Mouse (Mus musculus) midbrain, embryonic 10.5 days (tissue): ENCODE data around the gene Zc3h7b. TPM values are rescaled to one million over a fixed set of nuclear protein-coding genes. Genes with fewer than 3 reads are reported as not detected.
"Not testable (repeated sequence)": the region's sequence is repeated elsewhere in the genome, so short reads cannot be mapped to it uniquely, and the experiment has no call there.

Experiments
- DNase-seq: peaks from one replicate; pipeline ENCODE4 v3.0.0-alpha.2; 2017; ENCODE audit warnings: low spot score
- H3K27ac ChIP-seq: fragments of 300-500 bp; sonication (generic); replicated peaks from 2 replicates; pipeline ENCODE4 v1.5.1; 2016; ENCODE audit warnings: mild to moderate bottlenecking
- H3K27me3 ChIP-seq: fragments of 300-500 bp; sonication (generic); 2 replicates; pipeline ENCODE4 v1.6.1; 2016; ENCODE audit warnings: low read depth, mild to moderate bottlenecking; ENCODE audit not compliant: poor library complexity, severe bottlenecking
- H3K36me3 ChIP-seq: fragments of 300-500 bp; sonication (generic); 2 replicates; pipeline ENCODE4 v1.6.1; 2016; ENCODE audit warnings: mild to moderate bottlenecking, moderate library complexity
- H3K4me1 ChIP-seq: fragments of 300-500 bp; sonication (generic); 2 replicates; pipeline ENCODE4 v1.6.1; 2016
- H3K4me3 ChIP-seq: fragments of 300-500 bp; sonication (generic); 2 replicates; pipeline ENCODE4 v1.5.1; 2016; ENCODE audit warnings: mild to moderate bottlenecking, moderate library complexity
- H3K9me3 ChIP-seq: fragments of 300-500 bp; sonication (generic); replicated peaks from 2 replicates; pipeline ENCODE4 v1.6.1; 2016; ENCODE audit warnings: mild to moderate bottlenecking
- WGBS: fragments of 180-500 bp; shearing (Covaris S2); methylation state at CpG from one replicate; pipeline ENCODE4 v1.1.7; 2016; 5-methylcytosine and 5-hydroxymethylcytosine counted together
- polyA plus RNA-seq: library from polyadenylated mRNA; unstranded; fragments of >200 nt; fragmentation: Nextera tagmentation; extraction: Ambion mirVana; gene quantifications from 2 replicates; pipeline ENCODE4 v1.2.1, GENCODE M21; 2016

Zc3h7b gene
- polyA plus RNA-seq, result 36.3 and 41.4 TPM in 2 replicates

GRCm38 (mm10) chr15:81744992-81745600 is at the start of gene Zc3h7b, which contains the start of gene Rangap1:
TSS of gene Zc3h7b (plus strand) at chr15:81745057.
TSS of gene Rangap1 (minus strand) at chr15:81745530.
- Histone ChIP-seq H3K27me3 (no peaks in the 10 kb centered on the region), H3K36me3 (peaks cover 10% of the 10 kb centered on the region; the same call in 1 of the 2 replicates), H3K9me3 (no peaks in the 10 kb centered on the region), H3K4me1 (peaks cover 26% of the 10 kb centered on the region), H3K27ac (peak within 1 kb of the TSS; percentile 99), H3K4me3 (peak within 1 kb of the TSS; percentile 81)
- WGBS, result under 1% methylated on average over 60 of the region's 65 CpGs
- peak; percentile 80 for DNase-seq

GRCm38 (mm10) chr15:81697175-81697574 is 47.7 kb upstream of the Zc3h7b start, which contains the start of gene Chadl:
TSS of gene Chadl (minus strand) at chr15:81697287.
- H3K4me3 ChIP-seq, result no peak within 1 kb of the TSS
- peaks cover 53% of the 10 kb centered on the region for H3K27me3 ChIP-seq
- peaks cover 24% of the 10 kb centered on the region for H3K4me1 ChIP-seq
- H3K27ac ChIP-seq, result no peak within 1 kb of the TSS
- no peak for DNase-seq
- H3K36me3 ChIP-seq, result peaks cover 6% of the 10 kb centered on the region
- H3K9me3 ChIP-seq, result no peaks in the 10 kb centered on the region
- 58% methylated on average over 7 of the region's 7 CpGs for WGBS

GRCm38 (mm10) chr15:81697847-81698246 is 47.0 kb upstream of the Zc3h7b start:
- H3K27me3 ChIP-seq, result peaks cover 47% of the 10 kb centered on the region
- H3K4me3 ChIP-seq, result no peak overlapping the region
- 53% methylated on average over 3 of the region's 3 CpGs for WGBS
- no peaks in the 10 kb centered on the region for H3K9me3 ChIP-seq
- DNase-seq, result no peak
- H3K36me3 ChIP-seq, result peaks cover 13% of the 10 kb centered on the region
- no peak overlapping the region for H3K27ac ChIP-seq
- peaks cover 23% of the 10 kb centered on the region for H3K4me1 ChIP-seq

GRCm38 (mm10) chr15:81698532-81698931 is 46.3 kb upstream of the Zc3h7b start:
- H3K27ac ChIP-seq, result no peak overlapping the region
- H3K27me3 ChIP-seq, result peaks cover 40% of the 10 kb centered on the region
- DNase-seq, result no peak
- H3K9me3 ChIP-seq, result no peaks in the 10 kb centered on the region
- H3K4me1 ChIP-seq, result peaks cover 16% of the 10 kb centered on the region
- WGBS, result 73% methylated on average over 2 of the region's 2 CpGs
- H3K36me3 ChIP-seq, result peaks cover 19% of the 10 kb centered on the region
- H3K4me3 ChIP-seq, result no peak overlapping the region

GRCm38 (mm10) chr15:81700161-81700560 is 44.7 kb upstream of the Zc3h7b start:
- peaks cover 23% of the 10 kb centered on the region for H3K27me3 ChIP-seq
- no peaks in the 10 kb centered on the region for H3K9me3 ChIP-seq
- 72% methylated on average over 2 of the region's 2 CpGs for WGBS

GRCm38 (mm10) chr15:81700601-81701000 is 44.3 kb upstream of the Zc3h7b start:
- WGBS, result 85% methylated on average over 8 of the region's 8 CpGs
- H3K4me3 ChIP-seq, result no peak overlapping the region
- H3K9me3 ChIP-seq, result no peaks in the 10 kb centered on the region
- peaks cover 40% of the 10 kb centered on the region for H3K36me3 ChIP-seq
- DNase-seq, result no peak
- H3K27me3 ChIP-seq, result peaks cover 19% of the 10 kb centered on the region
- no peaks in the 10 kb centered on the region for H3K4me1 ChIP-seq
- no peak overlapping the region for H3K27ac ChIP-seq

More at GRCm38 (mm10) chr15:81700161-81700560, 44.7 kb upstream of the Zc3h7b start:
- Histone ChIP-seq H3K27ac (no peak overlapping the region), H3K4me1 (no peaks in the 10 kb centered on the region), H3K4me3 (no peak overlapping the region), H3K36me3 (peaks cover 36% of the 10 kb centered on the region)
- no peak for DNase-seq

GRCm38 (mm10) chr15:81701350-81701749 is 43.5 kb upstream of the Zc3h7b start:
- not testable (repeated sequence) for H3K4me3 ChIP-seq, H3K27ac ChIP-seq, H3K9me3 ChIP-seq, H3K4me1 ChIP-seq, DNase-seq
- H3K36me3 ChIP-seq, result peaks cover 48% of the 10 kb centered on the region
- H3K27me3 ChIP-seq, result peaks cover 12% of the 10 kb centered on the region
- WGBS, result 82% methylated on average over 4 of the region's 4 CpGs

GRCm38 (mm10) chr15:81702306-81703093 is 42.4 kb upstream of the Zc3h7b start:
- peaks cover 58% of the 10 kb centered on the region for H3K36me3 ChIP-seq
- H3K27ac ChIP-seq, result no peak overlapping the region
- H3K9me3 ChIP-seq, result no peaks in the 10 kb centered on the region
- 92% methylated on average over 13 of the region's 13 CpGs for WGBS
- no peak for DNase-seq
- no peaks in the 10 kb centered on the region for H3K4me1 ChIP-seq
- H3K4me3 ChIP-seq, result no peak overlapping the region
- peaks cover under 1% of the 10 kb centered on the region; the same call in 1 of the 2 replicates for H3K27me3 ChIP-seq

GRCm38 (mm10) chr15:81703094-81703489 is 41.8 kb upstream of the Zc3h7b start:
- no peaks in the 10 kb centered on the region for H3K27me3 ChIP-seq
- no peaks in the 10 kb centered on the region for H3K4me1 ChIP-seq
- WGBS, result 92% methylated on average over 3 of the region's 3 CpGs
- no peak overlapping the region for H3K27ac ChIP-seq
- DNase-seq, result no peak
- H3K4me3 ChIP-seq, result no peak overlapping the region
- H3K36me3 ChIP-seq, result peaks cover 64% of the 10 kb centered on the region
- H3K9me3 ChIP-seq, result no peaks in the 10 kb centered on the region

GRCm38 (mm10) chr15:81708991-81709390 is 35.9 kb upstream of the Zc3h7b start:
- H3K27me3 ChIP-seq, result no peaks in the 10 kb centered on the region
- peaks cover 99% of the 10 kb centered on the region for H3K36me3 ChIP-seq
- H3K9me3 ChIP-seq, result no peaks in the 10 kb centered on the region
- WGBS, result 93% methylated on average over 11 of the region's 11 CpGs
- DNase-seq, result no peak
- H3K4me1 ChIP-seq, result no peaks in the 10 kb centered on the region
- H3K4me3 ChIP-seq, result no peak overlapping the region
- H3K27ac ChIP-seq, result no peak overlapping the region

- 100% methylated on average over 1 of the region's 1 CpGs for WGBS
- Histone ChIP-seq H3K27me3 (no peaks in the 10 kb centered on the region), H3K9me3 (no peaks in the 10 kb centered on the region), H3K4me1 (no peaks in the 10 kb centered on the region), H3K36me3 (peaks cover 95% of the 10 kb centered on the region), H3K27ac (no peak overlapping the region), H3K4me3 (no peak overlapping the region)
- no peak for DNase-seq
Measured at GRCm38 (mm10) chr15:81709686-81710085, 35.2 kb upstream of the Zc3h7b start.

GRCm38 (mm10) chr15:81710801-81711200 is 34.1 kb upstream of the Zc3h7b start:
- no peak for DNase-seq

GRCm38 (mm10) chr15:81713742-81714141 is 31.1 kb upstream of the Zc3h7b start:
- no peaks in the 10 kb centered on the region for H3K9me3 ChIP-seq
- H3K27me3 ChIP-seq, result no peaks in the 10 kb centered on the region
- peaks cover 95% of the 10 kb centered on the region for H3K36me3 ChIP-seq
- 89% methylated on average over 6 of the region's 6 CpGs for WGBS
- peaks cover 6% of the 10 kb centered on the region for H3K4me1 ChIP-seq
- H3K4me3 ChIP-seq, result no peak overlapping the region
- H3K27ac ChIP-seq, result no peak overlapping the region
- DNase-seq, result no peak

More at GRCm38 (mm10) chr15:81710801-81711200, 34.1 kb upstream of the Zc3h7b start:
- Histone ChIP-seq H3K9me3 (no peaks in the 10 kb centered on the region), H3K4me1 (no peaks in the 10 kb centered on the region), H3K36me3 (peaks cover 94% of the 10 kb centered on the region), H3K27ac (no peak overlapping the region), H3K27me3 (no peaks in the 10 kb centered on the region), H3K4me3 (no peak overlapping the region)
- WGBS, result 72% methylated on average over 4 of the region's 4 CpGs
